Mouse (Mus musculus): Measurements from ENCODE around the gene Shbg. TPM values are rescaled to one million over a fixed set of nuclear protein-coding genes. Genes with fewer than 3 reads are reported as not detected.

The Shbg gene
- total RNA-seq, 2 experiments from 2014 or later: not detected

GRCm38 (mm10) chr11:69589207-69589834 lies 28.4 kb downstream of the Shbg start:
- TF ChIP-seq CTCF (IDR thresholded peaks at IDR 0.05): no peak
- intact Hi-C loops (cut with DNase I): no loop called here
- H3K4me3 ChIP-seq: no peak overlapping the region

DNA sequence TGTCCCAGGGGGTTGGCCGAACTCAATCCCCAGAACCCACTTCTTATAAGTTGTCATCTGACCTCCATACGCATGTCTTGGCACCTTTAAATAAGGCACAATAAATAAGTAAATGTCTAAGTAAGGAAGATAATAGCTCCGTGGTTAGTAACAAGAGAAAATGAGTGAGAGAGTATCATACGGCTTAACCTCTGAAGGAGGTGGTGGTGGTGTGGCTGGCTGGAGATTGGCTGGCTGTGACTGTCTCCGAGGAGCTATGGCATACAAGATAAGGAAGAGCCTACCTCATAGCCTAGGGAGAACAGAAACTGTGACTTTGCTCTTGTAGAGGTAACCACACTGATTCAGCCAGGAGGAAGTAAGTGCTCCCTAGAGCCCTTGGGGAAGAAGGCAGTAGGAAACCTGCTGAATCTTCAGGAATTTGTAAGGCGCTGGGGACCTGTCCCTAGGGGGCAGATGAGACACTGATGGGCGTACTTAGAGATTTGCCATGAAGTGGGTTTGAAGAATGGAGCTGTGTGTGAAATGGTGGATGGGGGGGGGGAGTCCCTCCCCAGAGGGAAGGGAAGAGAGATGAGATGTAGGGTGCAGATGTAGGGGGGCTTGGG lies 31.9 kb downstream of the Shbg start:
- H3K4me3 ChIP-seq: no peak overlapping the region
- H3K27ac ChIP-seq: no peak overlapping the region
- intact Hi-C loops (cut with DNase I): no loop called here
- TF ChIP-seq CTCF (IDR thresholded peaks at IDR 0.05): no peak
- DNase-seq: no peak

More at GRCm38 (mm10) chr11:69589207-69589834, 28.4 kb downstream of the Shbg start:
- peak overlapping the region; percentile 94 for H3K27ac ChIP-seq
- no peak for DNase-seq

DNA sequence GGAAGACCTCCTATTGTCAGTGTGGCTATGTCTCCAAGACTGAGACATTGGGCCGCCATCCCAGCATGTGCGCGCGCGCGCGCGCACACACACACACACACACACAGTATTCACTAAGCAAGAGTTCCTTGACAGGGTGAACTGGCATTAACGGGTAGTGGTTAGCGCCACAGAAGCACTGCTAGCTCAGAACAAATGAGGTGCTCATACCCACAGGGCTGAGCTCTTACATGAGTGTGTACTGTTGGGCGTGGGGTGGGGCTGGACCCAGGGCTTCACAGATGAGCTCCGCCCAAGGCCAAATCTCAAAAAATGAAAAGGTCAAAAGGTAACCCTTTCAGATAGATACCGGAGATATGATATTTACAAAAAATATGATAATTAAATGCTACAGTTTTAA lies 32.8 kb downstream of the Shbg start:
- intact Hi-C loops (cut with DNase I): no loop called here
- Histone ChIP-seq H3K27ac (no peak overlapping the region), H3K4me3 (no peak overlapping the region)
- TF ChIP-seq CTCF (IDR thresholded peaks at IDR 0.05): no peak
- no peak for DNase-seq

- Histone ChIP-seq H3K4me3 (no peak overlapping the region), H3K27ac (no peak overlapping the region; the same call in 1 of the 2 replicates)
- TF ChIP-seq CTCF (IDR thresholded peaks at IDR 0.05): no peak
- DNase-seq: no peak
- intact Hi-C loops (cut with DNase I): no loop called here
These were observed 33.7 kb downstream of the Shbg start for GRCm38 (mm10) chr11:69584008-69584407.

DNA sequence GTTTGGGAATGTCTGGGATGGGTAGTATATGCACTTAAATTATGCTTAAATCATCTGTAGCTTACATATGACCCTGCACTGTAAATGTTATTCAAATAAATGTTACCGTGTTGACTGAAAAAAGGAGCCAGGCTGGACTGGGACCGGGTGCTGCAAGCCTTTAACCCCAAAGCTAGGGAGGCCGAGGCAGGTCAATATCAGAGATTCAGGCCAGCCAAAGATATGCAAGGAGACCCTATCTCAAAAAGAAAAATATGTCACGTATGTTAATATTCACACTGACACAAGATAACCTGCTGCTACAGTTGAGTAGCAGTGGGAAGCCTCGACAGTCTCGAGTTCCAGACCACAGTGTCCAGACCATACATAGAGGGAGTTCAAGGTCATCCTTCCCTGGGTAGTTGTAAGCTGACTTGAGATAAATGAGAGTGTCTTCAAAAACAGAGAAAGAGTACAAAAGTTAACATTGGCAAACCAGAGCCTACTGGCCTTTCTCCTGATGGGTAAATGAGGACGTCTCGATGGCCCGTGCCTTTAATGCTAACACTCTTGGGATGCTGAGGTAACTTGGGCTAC lies 35.4 kb downstream of the Shbg start:
- no peak for DNase-seq
- peak overlapping the region; percentile 92 for H3K4me3 ChIP-seq
- no peak for TF ChIP-seq CTCF (IDR thresholded peaks at IDR 0.05)
- intact Hi-C loops (cut with DNase I): no loop called here
- peak overlapping the region; percentile 99 for H3K27ac ChIP-seq

GRCm38 (mm10) chr11:69581814-69582213 lies 35.9 kb downstream of the Shbg start:
- H3K4me3 ChIP-seq: peak overlapping the region; percentile 92
- DNase-seq: no peak
- TF ChIP-seq CTCF (IDR thresholded peaks at IDR 0.05): no peak
- H3K27ac ChIP-seq: peak overlapping the region; percentile 99
- intact Hi-C loops (cut with DNase I): loop anchor here (2.0 kb wide), 1 partner anchor 81 kb away; the partner anchor contains the start of gene Mpdu1

GRCm38 (mm10) chr11:69581147-69581688 lies 36.5 kb downstream of the Shbg start:
- intact Hi-C loops (cut with DNase I): loop anchor here (2.0 kb wide), 1 partner anchor 82 kb away; the partner anchor contains the start of gene Mpdu1
- H3K27ac ChIP-seq: peak overlapping the region; percentile 99
- peak overlapping the region; percentile 92 for H3K4me3 ChIP-seq
- TF ChIP-seq CTCF (IDR thresholded peaks at IDR 0.05): no peak; the same call in 1 of the 2 replicates
- peak; percentile 95 for DNase-seq

- no peak for TF ChIP-seq CTCF (IDR thresholded peaks at IDR 0.05)
- intact Hi-C loops (cut with DNase I): loop anchor here (2.0 kb wide), 1 partner anchor 82 kb away; the partner anchor contains the start of gene Mpdu1
- no peak for DNase-seq
- Histone ChIP-seq H3K4me3 (peak overlapping the region; percentile 92), H3K27ac (peak overlapping the region; percentile 99)
These were observed 37.0 kb downstream of the Shbg start for GRCm38 (mm10) chr11:69580572-69581146.

DNA sequence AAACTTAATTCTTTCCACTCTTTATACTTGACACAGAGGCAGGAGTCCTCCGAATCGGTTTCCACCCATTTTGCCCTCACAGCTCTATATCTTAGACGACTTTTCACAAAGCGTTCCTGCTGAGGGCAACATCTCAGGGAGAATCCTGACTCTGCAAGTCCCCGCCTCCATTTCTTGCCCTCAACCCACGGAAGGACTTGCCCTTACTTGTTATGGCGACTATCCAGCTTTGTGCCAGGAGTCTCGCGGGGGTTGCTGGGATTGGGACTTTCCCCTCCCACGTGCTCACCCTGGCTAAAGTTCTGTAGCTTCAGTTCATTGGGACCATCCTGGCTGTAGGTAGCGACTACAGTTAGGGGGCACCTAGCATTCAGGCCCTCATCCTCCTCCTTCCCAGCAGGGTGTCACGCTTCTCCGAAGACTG lies 37.6 kb downstream of the Shbg start, which contains the start of the genes Wrap53 and Trp53:
Gene Wrap53 (minus strand): TSS at position 165 of the 424 bp plus-strand sequence.
Gene Trp53 (plus strand): TSS at position 269 of the 424 bp plus-strand sequence.
- Histone ChIP-seq H3K27ac (peak within 1 kb of the TSS; percentile 99), H3K4me3 (peak within 1 kb of the TSS; percentile 92)
- intact Hi-C loops (cut with DNase I): loop anchor here (2.0 kb wide), 1 partner anchor 83 kb away; the partner anchor contains the start of gene Mpdu1
- peak; percentile 92 for DNase-seq
- no peak for TF ChIP-seq CTCF (IDR thresholded peaks at IDR 0.05)

DNA sequence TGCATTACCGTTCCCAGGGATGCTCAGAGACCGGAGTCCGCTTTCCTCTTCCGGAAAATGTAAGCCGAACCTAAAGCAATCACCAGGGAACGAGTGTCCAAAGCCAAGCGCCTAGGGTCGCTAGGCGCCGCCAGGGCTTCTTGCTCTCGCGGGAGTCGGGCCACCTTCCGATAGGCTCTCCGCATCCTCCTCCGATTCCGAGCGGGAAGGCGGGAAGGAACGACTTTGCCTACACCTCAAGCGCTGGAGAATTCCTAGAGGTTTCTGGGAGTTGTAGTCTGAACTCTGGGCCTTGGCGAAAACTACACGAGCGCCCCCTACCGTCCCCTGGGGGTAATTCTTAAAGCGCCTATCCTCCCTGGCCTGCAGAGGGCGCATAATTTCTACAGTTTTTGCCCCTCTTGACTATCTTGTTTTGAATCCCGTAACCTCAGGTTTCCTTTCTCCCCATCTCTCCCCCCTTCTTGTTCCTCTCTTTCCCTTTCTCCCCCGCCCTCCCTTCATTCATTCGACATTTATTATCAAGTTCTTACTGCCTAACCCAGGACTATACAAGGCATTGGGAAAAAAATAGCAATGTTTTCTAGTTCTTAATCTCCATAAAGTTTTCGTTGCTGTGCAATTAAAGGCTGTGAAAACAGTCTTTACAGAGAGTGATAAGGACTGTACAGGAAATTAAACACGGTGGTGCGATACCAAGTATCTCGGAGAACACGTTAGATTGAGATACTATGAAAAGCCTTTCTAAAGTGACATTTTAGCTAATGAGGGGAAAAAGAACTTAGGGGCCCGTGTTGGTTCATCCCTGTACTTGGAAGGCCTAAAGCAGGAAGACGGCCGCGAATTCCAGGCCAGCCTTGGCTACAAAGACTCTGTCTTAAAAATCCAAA lies 38.3 kb downstream of the Shbg start:
- Histone ChIP-seq H3K27ac (peak overlapping the region; percentile 99), H3K4me3 (peak overlapping the region; percentile 92)
- DNase-seq: peak; percentile 95
- intact Hi-C loops (cut with DNase I): loop anchor here (1.0 to 2.0 kb wide), 3 partner anchors 33 to 83 kb away; partner anchors contain the start of gene Mpdu1
- TF ChIP-seq CTCF (IDR thresholded peaks at IDR 0.05): no peak; the same call in 1 of the 2 replicates

GRCm38 (mm10) chr11:69578301-69578700 lies 39.4 kb downstream of the Shbg start:
- Histone ChIP-seq H3K27ac (peak overlapping the region; percentile 84), H3K4me3 (peak overlapping the region; percentile 92)
- TF ChIP-seq CTCF (IDR thresholded peaks at IDR 0.05): no peak
- DNase-seq: no peak
- intact Hi-C loops (cut with DNase I): loop anchor here (2.0 kb wide), 1 partner anchor 32 kb away; no protein-coding TSS in a partner anchor
